Comparison of ENCODE assay signal across 11 mouse cellular contexts in genomic region chr10:63455110-63455878, GRCm38 (mm10). TPM values are rescaled to one million over a fixed set of nuclear protein-coding genes. Genes with fewer than 3 reads are reported as not detected.
DNase-seq lines count a peak whose midpoint lies in the region; ATAC-seq and TF ChIP-seq lines count a peak whose summit lies in the region.
"Had no signal": no experiment of that assay in that cellular context is flagged by ENCODE, and none has a peak within 500 bp of the region (broad histone marks: within the 10 kb centered on the region; RNA-seq: fewer than 3 reads in every experiment).

No protein-coding gene starts in this region.

- H3K36me3 ChIP-seq in kidney, embryonic 15.5 days, result no peaks in the 10 kb centered on the region

- no peak for TF ChIP-seq POLR2A in lung, adult 2 months (IDR thresholded peaks at IDR 0.05; ENCODE audit: borderline replicate concordance, extremely low read depth, low read depth, low read length)
- TF ChIP-seq POLR2A in olfactory bulb, adult 2 months (IDR thresholded peaks at IDR 0.05; ENCODE audit: insufficient read depth, low read depth, low read length), result no peak

- H3K9ac ChIP-seq in kidney, embryonic 15.5 days, result no peak overlapping the region

- peak overlapping the region; percentile 25; the same call in 1 of the 2 replicates for H3K27ac ChIP-seq in kidney, embryonic 15.5 days
- peak overlapping the region; percentile 62; the same call in 1 of the 2 replicates for H3K27ac ChIP-seq in olfactory bulb, adult 2 months (ENCODE audit: insufficient read depth, low read depth, low read length)
- H3K27ac ChIP-seq: macrophage had no signal

- H3K4me1 ChIP-seq in lung, adult 2 months (ENCODE audit: control insufficient read depth, insufficient read depth, low read length), result peaks cover 3% of the 10 kb centered on the region; the same call in 1 of the 2 replicates
- 0 out of 2 replicates have a peak, but pooled peaks cover 13% of the 10 kb centered on the region for H3K4me1 ChIP-seq in kidney, embryonic 15.5 days
- H3K4me1 ChIP-seq in olfactory bulb, adult 2 months (ENCODE audit: control insufficient read depth, insufficient read depth, low read length), result no peaks in the 10 kb centered on the region

- no peak for TF ChIP-seq CTCF in lung, adult 2 months (IDR thresholded peaks at IDR 0.05; ENCODE audit: insufficient read depth, low read length)
- no peak for TF ChIP-seq CTCF in olfactory bulb, adult 2 months (IDR thresholded peaks at IDR 0.05; ENCODE audit: insufficient read depth, low read depth, low read length)

- ATAC-seq in kidney, embryonic 15.5 days (replicated peaks; ENCODE audit: low FRiP score), result peak; percentile 62; the same call in 1 of the 2 replicates

- no peaks in the 10 kb centered on the region for H3K9me3 ChIP-seq in kidney, embryonic 15.5 days (replicated peaks)

- 37% methylated on average over 8 of the region's 8 CpGs for WGBS in lung, adult 2 months
- WGBS in kidney, embryonic 15.5 days, result 44% methylated on average over 8 of the region's 8 CpGs
- WGBS in olfactory bulb, adult 2 months, result 42% methylated on average over 8 of the region's 8 CpGs

- no peaks in the 10 kb centered on the region for H3K27me3 ChIP-seq in kidney, embryonic 15.5 days

- no peak overlapping the region for H3K4me2 ChIP-seq in kidney, embryonic 15.5 days

- H3K4me3 ChIP-seq in lung, adult 2 months (replicated peaks; ENCODE audit: extremely low read depth, low read depth, low read length), result no peak overlapping the region
- no peak overlapping the region for H3K4me3 ChIP-seq in kidney, embryonic 15.5 days (replicated peaks)
- H3K4me3 ChIP-seq in olfactory bulb, adult 2 months (ENCODE audit: insufficient read depth, low read depth, low read length), result no peak overlapping the region

- DNase-seq in cerebellum, postnatal 10 days, result peak; percentile 56 to 73
- no peak for DNase-seq in cerebellum, postnatal 36 days
- DNase-seq in lung, postnatal 10 days, result peak; percentile 48
- DNase-seq in lung, adult 2 months, result no peak
- no peak for DNase-seq in testis, postnatal 14 days (ENCODE audit: low spot score)
- DNase-seq in thymus, postnatal 14 days, result no peak
- DNase-seq: cerebellum, adult 9-11 months; thymus, adult 18-20 months had no signal

RNA-seq across cellular contexts. Expression of gene Ctnna3, which starts 25.4 kb away (rescaled TPM):
- polyA plus RNA-seq in lung, adult 2 months (2012; rRNA removed), result 0.12 and 0.33 TPM in 2 replicates
- 0.53 and 0.59 TPM in 2 replicates for polyA plus RNA-seq in kidney, embryonic 15.5 days (2015; fragmentation: Nextera tagmentation; extraction: Ambion mirVana)
- polyA plus RNA-seq in olfactory bulb, adult 2 months (2012; ENCODE audit: insufficient read depth, insufficient read length, low replicate concordance, missing spikeins), result not detected in 2 replicates
- polyA plus RNA-seq: macrophage had no signal

RNA-seq across cellular contexts. Expression of gene Gm7075, which starts 33.7 kb away (rescaled TPM):
- not detected in 2 replicates for polyA plus RNA-seq in lung, adult 2 months (2012; rRNA removed)
- not detected in 2 replicates for polyA plus RNA-seq in kidney, embryonic 15.5 days (2015; fragmentation: Nextera tagmentation; extraction: Ambion mirVana)
- not detected in 2 replicates for polyA plus RNA-seq in olfactory bulb, adult 2 months (2012; ENCODE audit: insufficient read depth, insufficient read length, low replicate concordance, missing spikeins)
- polyA plus RNA-seq: macrophage had no signal

Comparison
In these comparisons a context has a peak if more than half of its experiments do, and no peak if none do; other contexts are left out.
1. DNase-seq: peak in cerebellum, postnatal 10 days (2 of 2) and lung, postnatal 10 days (single experiment); none in cerebellum, postnatal 36 days (0 of 2), lung, adult 2 months (single experiment), testis, postnatal 14 days (single experiment) and thymus, postnatal 14 days (single experiment).